Mouse (Mus musculus): Measurements from ENCODE around the gene Gid8. TPM values are rescaled to one million over a fixed set of nuclear protein-coding genes. Genes with fewer than 3 reads are reported as not detected.
"Not testable (repeated sequence)": the region's sequence is repeated elsewhere in the genome, so short reads cannot be mapped to it uniquely, and the experiment has no call there.

The Gid8 gene
- total RNA-seq, 2 experiments from 2014 or later: 60.5 to 62.0 TPM

DNA sequence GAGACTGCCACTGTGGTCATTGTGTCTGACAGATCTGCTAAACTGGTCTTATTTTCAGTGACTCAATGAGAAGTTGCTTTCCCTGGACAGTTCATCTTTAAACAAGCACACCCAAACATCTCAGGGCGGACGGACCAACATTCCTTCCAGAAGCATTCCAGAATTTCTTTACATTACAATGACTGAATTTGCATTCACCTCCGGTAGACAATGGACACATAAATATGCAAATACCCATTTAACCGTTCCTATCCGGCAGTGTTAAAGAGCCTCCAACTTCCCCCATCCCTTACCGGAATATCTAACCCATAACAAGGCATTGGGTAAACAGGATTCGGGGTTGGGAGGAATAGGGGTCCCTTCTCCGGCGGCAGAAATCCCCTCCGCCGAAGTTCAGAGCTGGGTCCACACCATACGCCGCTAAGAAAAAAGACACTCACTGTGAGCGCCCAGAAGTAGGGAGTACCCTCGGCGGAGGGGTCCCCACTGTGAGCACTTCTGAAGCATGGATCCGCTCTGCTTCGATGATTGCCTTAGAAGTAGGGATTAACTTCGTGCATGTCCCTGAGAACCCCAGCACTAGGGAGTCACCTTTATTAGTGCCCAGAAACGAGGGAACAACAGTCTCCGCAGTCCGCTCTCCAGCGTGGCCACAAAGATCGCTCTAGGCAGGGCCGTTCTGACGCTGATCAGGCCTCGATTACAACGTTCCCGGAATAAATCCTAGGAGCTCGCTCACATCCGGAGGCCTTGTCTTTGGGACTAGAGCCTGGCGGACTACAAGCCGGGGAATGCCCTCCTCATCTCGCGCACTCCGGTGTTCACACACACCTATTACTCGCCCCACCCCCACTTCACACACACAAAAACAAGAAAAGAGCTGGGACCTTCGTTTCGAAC lies 644 bp upstream of the Gid8 start:
- DNase-seq (ENCODE audit: low spot score in 2 of 2): peak in 1 of 2 experiments; percentile 32

DNA sequence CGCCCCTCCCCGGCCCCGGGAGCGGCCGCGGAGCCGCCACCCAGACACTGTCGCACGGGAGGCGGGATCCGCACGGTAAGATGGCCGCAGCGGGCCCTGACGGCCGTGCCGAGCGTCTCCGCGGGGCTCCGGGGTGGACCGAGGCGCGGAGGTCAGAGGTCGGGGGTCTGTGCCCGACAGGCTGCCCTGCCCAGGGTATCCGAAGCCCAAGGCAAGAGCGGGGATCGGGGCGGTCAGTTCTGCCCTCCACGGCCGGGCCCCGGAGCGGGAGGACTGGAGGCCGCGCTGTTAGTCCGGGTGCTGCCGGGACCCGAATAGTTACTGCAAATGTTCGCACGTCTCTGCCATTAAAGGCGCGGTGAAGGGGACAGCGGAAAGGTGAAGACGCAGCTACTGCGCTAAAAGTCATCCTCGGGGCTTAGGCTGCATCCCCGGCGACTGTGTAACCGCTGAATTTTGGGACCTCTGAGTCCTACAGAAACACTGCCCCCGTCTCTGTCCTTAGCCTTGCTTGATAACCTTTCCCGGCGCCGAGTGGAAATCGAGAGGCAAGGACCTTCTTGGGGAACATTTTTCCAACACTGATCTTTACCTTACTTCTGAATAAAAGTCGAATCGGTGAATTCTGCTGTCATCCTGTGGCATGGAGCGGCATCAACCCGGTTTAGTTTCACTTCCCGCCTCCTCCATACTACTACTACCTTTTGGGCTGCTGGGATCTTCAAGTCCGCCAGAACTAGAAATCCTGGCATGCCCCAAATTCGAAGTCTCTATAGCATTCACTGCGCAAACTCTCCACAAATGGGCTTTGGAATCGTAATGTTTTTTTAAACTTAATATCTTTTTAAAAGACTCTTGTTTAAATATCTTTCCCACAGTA lies 599 bp downstream of the Gid8 start:
- no peak for DNase-seq (ENCODE audit: low spot score in 2 of 2)

DNA sequence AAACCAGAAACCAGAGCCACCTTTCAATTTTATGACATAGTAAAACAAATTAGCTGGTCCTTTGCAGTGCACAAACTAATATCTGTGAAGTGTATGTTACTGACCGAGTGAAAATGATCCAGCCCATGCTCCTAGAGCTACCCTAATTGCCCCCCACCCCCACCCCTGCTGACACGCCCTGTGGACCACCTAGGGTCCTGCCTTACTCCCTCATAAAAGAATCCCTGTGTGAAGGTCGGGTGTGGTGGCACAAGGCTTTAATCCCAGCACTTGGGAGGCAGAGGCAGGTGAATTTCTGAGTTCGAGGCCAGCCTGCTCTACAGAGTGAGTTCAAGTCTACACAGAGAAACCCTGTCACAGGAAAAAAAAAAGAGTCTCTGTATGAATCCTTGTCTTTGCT lies 1.6 kb downstream of the Gid8 start:
- no peak for DNase-seq (ENCODE audit: low spot score in 2 of 2)

DNA sequence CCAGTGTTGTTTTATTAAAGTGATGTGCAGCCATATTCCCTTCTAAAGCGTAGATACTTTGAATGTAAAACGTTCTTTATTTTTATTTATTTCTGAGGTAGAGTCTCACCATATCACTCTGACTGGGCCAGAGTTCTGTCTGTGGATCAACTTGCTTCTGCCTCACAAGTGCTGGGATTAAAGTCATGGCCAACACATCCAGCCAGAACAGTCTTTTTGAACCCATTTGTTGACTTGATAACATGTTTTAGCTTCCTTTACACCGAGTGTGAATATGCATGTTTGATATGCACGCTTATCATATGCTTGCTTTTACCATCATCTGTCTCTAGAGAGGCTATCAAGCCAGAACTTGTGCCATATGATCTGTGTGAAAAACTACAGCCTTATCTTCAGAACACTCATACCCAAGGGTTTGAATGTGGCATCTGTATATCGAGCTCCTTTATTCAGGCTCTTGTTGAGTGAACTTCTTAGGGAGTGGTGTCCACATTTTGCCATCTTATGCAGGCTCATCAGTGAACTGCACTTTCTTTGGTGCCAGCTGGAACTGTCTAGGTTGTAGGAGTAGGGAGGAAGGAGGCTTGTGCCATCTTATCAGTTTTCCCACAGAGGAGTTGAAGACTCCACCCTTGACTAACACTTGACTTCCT lies 2.2 kb downstream of the Gid8 start:
- DNase-seq (ENCODE audit: low spot score in 2 of 2): no peak

DNA sequence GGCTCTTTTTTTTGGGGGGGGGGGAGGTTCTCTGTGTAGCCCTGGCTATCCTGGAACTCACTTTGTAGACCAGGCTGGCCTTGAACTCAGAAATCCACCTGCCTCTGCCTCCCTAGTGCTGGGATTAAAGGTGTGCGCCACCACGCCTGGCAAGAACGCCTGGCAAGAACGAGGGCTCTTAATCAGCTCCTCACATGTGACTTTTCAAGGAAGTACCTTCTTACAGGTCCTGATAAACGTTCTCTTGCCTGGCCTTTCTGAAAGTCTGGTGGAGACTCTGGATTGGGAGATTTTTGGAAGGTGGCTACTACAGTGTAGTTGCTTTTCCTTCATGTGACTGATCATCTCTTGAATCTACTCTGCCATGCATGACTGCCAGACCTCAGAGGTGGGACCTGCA lies 12.8 kb downstream of the Gid8 start:
- not testable (repeated sequence) for DNase-seq (ENCODE audit: low spot score in 2 of 2)

DNA sequence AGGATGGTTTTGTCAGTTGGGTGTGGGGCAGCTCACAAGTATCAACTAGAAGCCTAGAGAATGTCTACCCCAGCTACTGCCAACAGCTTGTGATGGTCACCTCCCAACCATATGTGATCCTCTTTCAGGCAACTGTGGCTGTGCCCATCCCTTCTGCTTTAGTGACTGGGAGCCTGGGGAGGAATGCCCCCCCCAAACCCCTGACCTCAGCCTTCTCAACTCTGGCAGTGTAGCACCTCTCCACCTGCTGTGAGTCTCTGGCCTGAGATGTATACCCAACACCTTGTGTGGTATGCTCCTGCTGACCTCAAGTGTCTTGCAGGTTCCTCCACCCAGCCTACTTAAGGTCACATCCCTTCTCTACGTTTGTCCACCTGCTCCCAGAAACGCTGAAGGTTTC lies 13.9 kb downstream of the Gid8 start:
- no peak for DNase-seq (ENCODE audit: low spot score in 2 of 2)

DNA sequence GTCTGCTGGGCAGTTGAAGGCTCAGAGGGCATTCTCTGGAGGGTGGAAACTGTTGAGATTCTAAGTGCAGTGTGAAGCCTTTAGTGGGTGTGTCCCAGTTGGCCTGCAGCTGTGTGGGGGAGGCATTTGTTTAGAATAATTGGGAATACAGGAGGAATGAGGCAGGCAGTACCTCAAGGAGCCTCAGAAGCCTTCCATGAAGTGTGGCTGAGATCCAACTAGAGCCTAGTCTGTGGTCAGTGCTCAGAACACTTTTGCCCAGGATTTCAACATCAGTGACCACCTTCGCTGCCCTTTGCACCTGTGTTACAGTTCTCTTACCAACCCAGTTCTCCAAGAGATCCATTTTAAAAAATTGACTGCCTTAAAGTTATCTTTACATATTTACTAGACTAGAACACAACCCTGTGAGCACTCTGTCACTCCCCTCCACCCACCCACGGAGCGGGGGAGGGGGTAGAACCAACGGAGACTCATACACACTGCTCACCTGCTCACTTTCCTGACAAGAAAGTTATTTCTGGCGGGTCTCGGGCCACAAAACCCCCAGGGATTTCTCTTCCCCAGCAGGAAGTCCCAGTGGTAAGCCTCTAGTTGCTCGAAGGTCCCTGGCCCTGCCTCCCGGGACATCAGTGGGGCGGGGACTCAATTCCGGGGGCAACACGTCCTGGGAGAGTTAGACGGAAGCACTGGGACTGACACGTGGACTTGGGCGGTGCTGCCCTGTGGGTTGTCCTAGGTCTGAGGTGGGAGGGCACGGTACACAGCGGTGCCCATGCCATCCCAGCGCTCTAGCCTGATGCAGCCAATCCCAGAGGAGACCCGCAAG lies 14.9 kb downstream of the Gid8 start, which contains the start of gene Slc17a9:
Gene Slc17a9, plus strand, starts transcription at position 679 of the 829 bp plus-strand sequence.
- no peak for DNase-seq (ENCODE audit: low spot score in 2 of 2)

DNA sequence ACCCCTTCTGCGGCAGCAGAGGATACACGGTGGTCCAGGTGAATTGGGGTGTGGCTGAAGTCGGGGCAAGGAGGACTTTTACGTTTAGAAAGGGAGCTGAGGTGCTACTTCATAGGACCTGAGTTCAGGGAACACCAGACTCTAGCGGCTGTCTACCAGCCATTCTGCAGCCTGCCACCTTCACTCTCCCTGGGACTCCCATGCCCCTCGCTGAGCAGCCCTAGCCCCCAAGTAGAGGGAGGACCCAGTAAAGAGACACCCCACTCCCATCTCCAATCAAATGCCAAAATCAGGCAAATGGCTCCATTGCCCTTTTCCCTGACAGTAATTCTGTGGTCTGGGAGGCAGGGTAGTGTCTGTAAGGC lies 15.5 kb downstream of the Gid8 start:
- no peak for DNase-seq (ENCODE audit: low spot score in 2 of 2)

DNA sequence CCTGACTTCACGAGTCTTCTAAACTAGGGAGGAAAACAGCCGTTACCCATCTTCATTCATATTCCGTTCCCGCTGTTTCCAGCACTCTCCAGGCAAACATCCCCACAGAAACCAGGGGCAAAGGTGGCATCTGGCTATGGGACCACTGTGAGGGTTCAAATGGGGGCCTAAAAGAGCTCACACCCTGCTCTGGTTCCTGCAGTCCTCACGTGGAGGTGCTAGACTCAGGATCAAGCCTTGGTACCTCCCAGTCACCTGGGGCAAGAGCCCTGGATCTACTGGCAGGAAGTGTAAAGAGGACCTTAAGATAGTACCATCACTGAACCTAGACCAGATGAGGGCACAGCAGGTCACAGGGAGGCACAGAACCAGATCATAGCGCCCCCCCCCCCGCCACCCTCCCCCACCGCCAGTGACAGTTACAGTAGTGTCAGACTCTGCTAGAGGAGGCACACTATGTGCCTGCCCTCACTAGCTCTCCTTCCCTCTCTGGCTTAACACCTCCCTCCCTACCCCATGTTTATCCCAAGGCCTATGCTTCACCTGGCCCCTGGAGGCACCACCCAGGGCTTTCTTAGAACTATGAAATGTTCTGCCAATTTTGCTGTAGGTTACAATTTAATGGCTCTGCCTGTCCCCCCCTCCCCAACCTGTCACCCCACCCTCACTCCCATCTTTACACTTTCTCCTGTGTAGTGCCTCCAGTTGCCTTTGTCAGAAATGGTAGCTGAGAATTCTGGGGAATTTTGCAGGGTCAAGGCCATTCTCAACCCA lies 16.1 kb downstream of the Gid8 start:
- DNase-seq (ENCODE audit: low spot score in 2 of 2): no peak

DNA sequence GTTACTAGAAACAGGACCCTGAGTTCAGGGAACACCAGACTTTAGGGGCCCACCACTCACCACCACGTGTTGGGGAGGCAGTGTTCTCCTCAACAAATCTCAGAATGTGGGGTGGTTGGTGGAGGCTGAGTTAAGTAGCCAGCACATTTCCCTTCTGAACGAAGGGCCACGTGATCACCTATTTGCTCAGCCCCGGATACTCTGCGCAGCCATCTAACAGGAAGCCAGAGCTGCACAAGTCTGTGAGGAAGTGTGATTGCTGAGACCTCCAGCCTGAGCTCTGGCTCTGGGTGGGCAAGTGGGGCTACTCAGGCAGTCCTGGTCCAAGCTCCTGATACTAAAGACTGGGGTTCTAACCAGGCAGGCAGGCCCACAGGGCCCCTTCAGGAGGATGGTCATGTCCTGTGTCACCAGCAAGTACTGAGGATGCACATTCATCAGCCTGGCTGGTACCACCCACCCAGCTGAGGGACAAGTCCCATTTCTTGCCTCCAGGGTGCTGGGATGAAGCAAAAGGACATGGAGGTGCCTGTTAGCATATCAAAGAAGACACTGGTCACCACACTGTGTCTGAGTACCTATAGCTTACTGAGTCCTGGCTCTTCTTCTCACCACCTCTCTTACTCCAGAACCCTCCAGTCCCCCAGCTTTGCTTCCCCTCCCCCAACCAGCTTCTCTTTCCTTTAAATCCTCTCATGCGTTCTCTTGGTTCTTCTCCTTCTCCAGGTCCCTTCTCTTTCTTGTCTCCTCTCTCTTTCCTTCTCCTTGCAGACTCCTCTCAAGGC lies 16.9 kb downstream of the Gid8 start:
- DNase-seq (ENCODE audit: low spot score in 2 of 2): no peak

DNA sequence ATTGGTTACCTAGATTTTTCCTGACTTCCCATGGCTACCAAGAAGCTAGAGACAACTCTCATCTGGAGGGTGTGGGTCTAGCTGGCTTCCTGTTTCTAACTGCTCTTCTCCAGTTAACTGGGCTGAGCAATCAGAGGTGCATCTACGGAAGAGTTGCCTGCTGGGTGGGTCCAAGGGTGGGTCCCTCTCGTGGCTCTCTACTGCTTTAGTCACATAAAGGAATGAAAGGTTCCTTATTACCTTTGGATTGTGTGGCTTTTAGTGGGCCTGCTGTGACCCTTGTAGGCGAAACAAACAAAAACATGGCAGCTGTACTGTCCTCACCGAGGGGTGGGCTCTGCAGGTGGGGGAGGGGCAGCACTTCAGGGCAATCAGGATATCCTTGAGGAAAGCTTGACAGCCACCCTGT lies 17.7 kb downstream of the Gid8 start:
- no peak for DNase-seq (ENCODE audit: low spot score in 2 of 2)

DNA sequence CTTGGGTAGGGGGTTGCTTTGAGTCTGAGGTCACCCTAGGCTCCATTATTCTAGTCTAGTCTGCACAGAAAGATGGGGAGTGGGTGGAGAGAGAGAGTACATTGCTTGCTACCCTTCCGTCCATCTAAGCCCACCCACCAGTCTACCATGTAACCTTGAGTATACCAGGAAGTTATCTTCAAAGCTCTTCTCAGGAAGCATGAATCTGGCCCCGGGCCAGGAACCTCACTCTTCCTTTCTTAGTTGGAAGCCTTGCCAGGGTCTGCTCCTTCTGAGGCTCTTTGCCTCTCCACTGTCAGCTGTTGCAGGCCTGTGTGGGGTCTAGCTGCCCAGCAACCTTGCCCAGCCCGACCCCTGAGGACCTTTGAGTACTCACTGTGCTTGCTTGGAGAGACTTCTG lies 21.1 kb downstream of the Gid8 start:
- DNase-seq (ENCODE audit: low spot score in 2 of 2): no peak

DNA sequence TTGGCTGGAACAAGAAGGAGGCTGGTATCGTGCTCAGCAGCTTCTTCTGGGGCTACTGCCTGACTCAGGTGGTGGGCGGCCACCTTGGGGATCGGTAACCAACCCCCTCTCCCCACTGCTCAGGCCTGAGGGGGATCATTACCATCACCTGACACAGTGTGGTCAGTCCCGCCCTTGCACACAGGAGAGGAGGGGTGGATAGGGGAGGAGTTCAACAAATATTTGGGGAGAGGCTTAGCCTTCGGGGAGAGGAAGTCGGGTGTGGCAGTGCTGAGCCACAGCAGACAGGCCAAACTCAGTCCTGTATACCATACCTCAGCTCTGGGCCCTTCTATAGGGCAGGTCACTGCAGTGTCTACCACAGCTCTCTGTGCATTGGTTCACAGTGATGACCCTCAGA lies 22.1 kb downstream of the Gid8 start:
- DNase-seq (ENCODE audit: low spot score in 2 of 2): no peak

DNA sequence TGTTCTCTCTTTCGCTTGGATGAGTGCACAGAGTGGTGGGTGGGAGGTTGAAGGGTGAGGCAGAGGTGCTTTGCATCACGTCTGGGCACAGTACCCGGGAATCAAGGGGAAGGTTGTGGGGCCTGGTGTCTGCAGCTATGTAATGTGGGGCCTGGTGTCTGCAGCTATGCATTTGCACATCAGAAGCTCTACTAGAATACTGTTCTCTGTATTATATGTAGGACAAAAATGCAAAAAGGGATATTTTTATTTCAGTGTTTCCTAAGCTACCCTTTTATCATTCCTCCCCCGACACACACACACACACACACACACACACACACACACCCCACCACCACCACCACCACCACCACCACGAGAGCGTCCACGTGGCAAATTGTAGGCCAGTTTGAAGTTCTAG lies 25.3 kb downstream of the Gid8 start:
- DNase-seq (ENCODE audit: low spot score in 2 of 2): no peak

DNA sequence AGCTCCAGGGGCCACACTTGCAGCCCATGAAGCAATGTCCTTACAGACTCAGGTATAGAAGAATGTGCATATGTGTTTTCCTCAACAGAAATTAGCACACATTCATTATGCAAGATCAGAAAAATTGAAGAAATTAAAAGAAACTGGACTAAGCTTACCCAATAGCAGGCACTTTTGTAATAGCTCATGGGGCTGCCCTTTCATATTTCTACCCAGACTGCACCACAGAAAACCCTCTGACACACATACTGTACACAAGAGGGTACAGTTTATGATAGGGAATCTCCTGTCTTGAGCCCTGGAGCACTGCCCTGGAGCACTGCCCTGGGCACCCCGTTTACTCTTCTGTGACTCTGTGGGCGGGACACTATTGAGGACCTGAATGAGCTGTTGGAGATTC lies 28.1 kb downstream of the Gid8 start:
- no peak for DNase-seq (ENCODE audit: low spot score in 2 of 2)

DNA sequence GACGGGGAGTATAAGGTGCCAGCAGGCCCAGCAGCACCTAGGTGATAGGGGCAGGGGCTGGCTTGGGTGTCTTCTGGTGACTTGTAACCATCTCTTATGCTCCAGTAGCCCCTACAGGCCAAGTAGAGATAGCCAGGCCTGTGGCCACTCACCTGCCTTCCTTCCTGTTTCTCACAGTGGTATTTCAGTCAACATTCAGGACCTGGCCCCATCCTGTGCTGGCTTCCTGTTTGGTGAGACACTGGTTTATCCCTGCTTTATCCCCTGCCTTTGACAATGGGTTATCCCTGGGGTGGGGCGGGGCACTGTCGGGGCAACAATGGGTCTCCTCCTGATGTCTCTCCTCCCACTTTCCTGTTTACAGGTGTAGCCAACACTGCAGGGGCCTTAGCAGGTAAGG lies 30.4 kb downstream of the Gid8 start:
- no peak for DNase-seq (ENCODE audit: low spot score in 2 of 2)

DNA sequence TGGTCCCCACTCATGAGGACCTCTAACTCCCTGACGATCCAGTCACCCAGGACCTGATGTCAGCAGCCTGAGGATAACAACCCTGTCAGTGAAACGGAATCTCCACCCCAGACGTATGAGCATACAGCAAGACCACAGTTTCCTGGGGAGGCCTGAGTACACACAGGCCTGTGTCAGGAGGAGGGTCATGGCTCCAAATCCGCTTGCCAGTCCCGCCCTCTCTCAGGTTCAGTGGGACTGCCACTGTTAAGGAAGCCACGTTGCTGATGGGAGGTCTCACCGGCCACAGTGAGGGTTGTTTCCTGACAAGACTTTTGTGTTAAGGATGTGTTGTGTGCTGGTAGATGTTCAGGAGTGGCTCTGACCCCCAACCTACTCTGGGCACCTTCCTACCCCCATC lies 31.5 kb downstream of the Gid8 start:
- no peak for DNase-seq (ENCODE audit: low spot score in 2 of 2)

DNA sequence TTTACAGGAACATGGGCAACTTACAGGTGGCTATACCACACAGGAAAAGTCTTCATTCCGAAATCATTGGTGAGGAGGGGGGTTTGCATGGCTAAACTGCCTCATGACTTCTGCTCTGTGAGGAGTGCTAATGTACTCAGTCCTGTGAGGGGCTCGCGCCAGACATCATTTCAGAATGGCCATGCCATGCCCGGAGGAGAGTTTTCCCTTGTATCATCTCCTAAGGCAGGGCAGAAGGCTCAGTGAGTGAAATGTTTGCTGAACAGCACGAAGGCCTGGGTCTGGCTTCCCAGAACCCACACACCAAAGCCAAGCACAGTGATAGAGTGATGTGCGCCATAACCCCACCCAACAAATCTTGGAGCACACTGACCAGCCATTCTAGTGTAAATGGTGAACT lies 32.9 kb downstream of the Gid8 start:
- no peak for DNase-seq (ENCODE audit: low spot score in 2 of 2)

DNA sequence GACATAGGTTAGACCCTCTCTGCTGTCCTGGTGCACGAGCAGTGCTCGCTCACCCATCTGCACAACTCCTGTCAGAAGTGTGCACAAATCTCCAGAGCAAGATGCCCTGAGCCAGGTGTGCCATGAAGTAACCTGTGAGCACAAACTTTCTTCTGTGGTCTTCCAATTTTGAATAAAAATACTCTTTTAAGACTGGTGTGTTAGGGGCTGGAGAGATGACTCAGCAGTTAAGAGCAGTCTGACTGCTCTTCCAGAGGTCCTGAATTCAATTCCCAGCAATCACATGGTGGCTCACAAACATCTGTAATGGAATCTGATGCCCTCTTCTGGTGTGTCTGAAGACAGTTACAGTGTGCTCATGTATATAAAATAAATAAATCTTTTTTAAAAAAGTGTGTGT lies 33.4 kb downstream of the Gid8 start:
- no peak for DNase-seq (ENCODE audit: low spot score in 2 of 2)

Measured in layer of hippocampus, postnatal 14 days (tissue).